Mouse (Mus musculus) megakaryocyte, embryonic 14.5 days (primary cell): ENCODE measurements around the gene Eif4h.

ENCODE experiments used
- FLI1 ChIP-seq: IDR thresholded peaks from 2 replicates; pipeline ENCODE4 v1.6.1; 2012; ENCODE audit warnings: low read length, inconsistent platforms, mixed read lengths
- GATA1 ChIP-seq: IDR thresholded peaks from 3 replicates; pipeline ENCODE4 v1.6.1; 2012; ENCODE audit warnings: mixed read lengths, low read length, inconsistent platforms, borderline replicate concordance

DNA sequence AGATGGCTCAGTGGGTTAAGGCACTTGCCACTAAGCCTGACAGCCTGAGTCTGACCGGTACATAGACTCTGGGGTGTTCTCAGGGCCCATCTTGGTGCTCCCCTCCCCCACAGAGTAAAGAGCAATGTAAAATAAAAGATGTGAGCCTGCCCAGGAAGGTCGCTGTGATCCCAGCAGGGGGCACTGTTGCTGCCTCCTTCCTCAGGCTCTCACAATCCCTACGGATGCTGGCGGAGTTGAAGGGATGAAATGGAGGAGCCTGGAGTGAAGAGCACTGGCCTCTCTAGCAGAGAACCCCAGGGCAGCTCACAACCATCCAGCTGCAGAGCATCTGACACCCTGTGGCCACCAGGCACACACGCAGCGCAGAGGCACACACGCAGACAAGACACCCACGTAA, 29.2 kb upstream of the Eif4h start:
- TF ChIP-seq GATA1, result no peak
- TF ChIP-seq FLI1, result no peak
